26 mouse cellular contexts compared by ENCODE assay signal in the genomic region with DNA sequence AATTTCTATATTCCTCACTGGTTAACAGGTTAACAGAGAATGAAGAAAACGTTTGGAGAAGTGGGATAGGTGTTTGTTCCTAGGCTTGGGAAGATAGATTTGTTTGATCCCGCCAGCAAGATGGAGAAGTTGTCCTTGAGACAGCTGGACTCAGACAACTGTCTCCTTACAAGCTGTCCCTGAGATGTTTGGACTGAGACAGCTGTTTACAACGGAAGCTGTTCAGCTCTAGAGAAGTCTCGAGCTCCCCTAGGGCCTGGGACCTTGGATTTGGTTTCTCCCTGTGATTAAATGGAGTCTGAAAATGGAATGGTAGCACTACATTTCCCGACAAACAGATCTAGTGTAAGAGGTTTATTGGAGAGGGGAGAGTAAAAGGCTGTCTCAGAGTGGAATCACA.
DNase-seq lines count a peak whose midpoint lies in the region; ATAC-seq and TF ChIP-seq lines count a peak whose summit lies in the region.
"Had no signal": no experiment of that assay in that cellular context is flagged by ENCODE, and none has a peak within 500 bp of the region (broad histone marks: within the 10 kb centered on the region; RNA-seq: fewer than 3 reads in every experiment).

No protein-coding gene starts in this region.

- no peak overlapping the region for H3K9ac ChIP-seq in lung, embryonic 14.5 days
- no peak overlapping the region for H3K9ac ChIP-seq in lung, postnatal 0 days (replicated peaks; ENCODE audit: low read depth)
- H3K9ac ChIP-seq: embryonic facial prominence, embryonic 12.5 days; embryonic facial prominence, embryonic 15.5 days; forebrain, postnatal 0 days; heart, embryonic 13.5 days; hindbrain, embryonic 13.5 days had no signal

- no peak overlapping the region for H3K4me2 ChIP-seq in lung, embryonic 14.5 days
- no peak overlapping the region for H3K4me2 ChIP-seq in lung, postnatal 0 days (replicated peaks; ENCODE audit: low read depth, low read length)
- H3K4me2 ChIP-seq: embryonic facial prominence, embryonic 12.5 days; embryonic facial prominence, embryonic 15.5 days; heart, embryonic 13.5 days; hindbrain, embryonic 13.5 days had no signal

- TF ChIP-seq POLR2A in lung, adult 2 months (IDR thresholded peaks at IDR 0.05; ENCODE audit: borderline replicate concordance, extremely low read depth, low read depth, low read length): no peak

- ATAC-seq in lung, embryonic 14.5 days (ENCODE audit: insufficient read depth): no peak
- ATAC-seq in lung, postnatal 0 days: peak; percentile 58
- ATAC-seq in megakaryocyte-erythroid progenitor cell, adult 5-6 weeks (replicated peaks; ENCODE audit: low FRiP score, low TSS enrichment, poor library complexity, severe bottlenecking): no peak
- ATAC-seq: CD4-positive, CD25-positive, alpha-beta regulatory T cell, adult 4 months; forebrain, embryonic 14.5 days; forebrain, postnatal 0 days; hindbrain, embryonic 16.5 days had no signal

- DNase-seq in lung, embryonic 14.5 days: peak; percentile 63
- DNase-seq in lung, adult 2 months: no peak
- peak; percentile 35 for DNase-seq in lung, postnatal 0 days (ENCODE audit: low spot score)
- DNase-seq in lung, postnatal 14 days: no peak
- peak; percentile 48 for DNase-seq in lung, postnatal 10 days
- peak; percentile 8 for DNase-seq in lung, postnatal 25 days (ENCODE audit: low spot score)
- DNase-seq: adrenal gland, adult 2 months; adrenal gland, postnatal 14 days; cerebellum, adult 11 months; cerebellum, adult 2 months; cerebellum, adult 9-11 months; cerebellum, postnatal 25 days; forebrain, postnatal 0 days; gastrocnemius, postnatal 14 days; heart, adult 11 months had no signal

- H3K9me3 ChIP-seq in lung, embryonic 14.5 days (ENCODE audit: low read depth, low read length): no peaks in the 10 kb centered on the region
- H3K9me3 ChIP-seq in lung, postnatal 0 days (ENCODE audit: low read length): no peaks in the 10 kb centered on the region
- H3K9me3 ChIP-seq: embryonic facial prominence, embryonic 12.5 days; embryonic facial prominence, embryonic 15.5 days; heart, embryonic 10.5 days; heart, embryonic 13.5 days; hindbrain, embryonic 10.5 days; hindbrain, embryonic 13.5 days had no signal

- 17% methylated on average over 5 of the region's 5 CpGs for WGBS in lung, embryonic 14.5 days
- 31% methylated on average over 5 of the region's 5 CpGs for WGBS in lung, adult 2 months
- WGBS in lung, postnatal 0 days: 26% methylated on average over 5 of the region's 5 CpGs

- no peaks in the 10 kb centered on the region for H3K36me3 ChIP-seq in lung, embryonic 14.5 days (ENCODE audit: insufficient read depth)
- H3K36me3 ChIP-seq in lung, postnatal 0 days (ENCODE audit: insufficient read depth, low read length): no peaks in the 10 kb centered on the region
- H3K36me3 ChIP-seq: embryonic facial prominence, embryonic 12.5 days; embryonic facial prominence, embryonic 15.5 days; heart, embryonic 10.5 days; heart, embryonic 13.5 days; hindbrain, embryonic 10.5 days; hindbrain, embryonic 13.5 days had no signal

- no peak for TF ChIP-seq EP300 in lung, postnatal 0 days (IDR thresholded peaks at IDR 0.05)

- H3K27me3 ChIP-seq in lung, embryonic 14.5 days (ENCODE audit: insufficient read depth, low read length): no peaks in the 10 kb centered on the region
- no peaks in the 10 kb centered on the region for H3K27me3 ChIP-seq in lung, postnatal 0 days (replicated peaks; ENCODE audit: insufficient read depth, low read length)
- H3K27me3 ChIP-seq: embryonic facial prominence, embryonic 12.5 days; hindbrain, embryonic 13.5 days had no signal

- H3K4me1 ChIP-seq in lung, embryonic 14.5 days (ENCODE audit: insufficient read depth): no peaks in the 10 kb centered on the region
- H3K4me1 ChIP-seq in lung, adult 2 months (ENCODE audit: control insufficient read depth, insufficient read depth, low read length): no peaks in the 10 kb centered on the region
- no peaks in the 10 kb centered on the region for H3K4me1 ChIP-seq in lung, postnatal 0 days (ENCODE audit: insufficient read depth, low read depth, low read length)
- H3K4me1 ChIP-seq: embryonic facial prominence, embryonic 15.5 days had no signal

- no peak for TF ChIP-seq CTCF in lung, embryonic 14.5 days (IDR thresholded peaks at IDR 0.05; ENCODE audit: low read depth)
- TF ChIP-seq CTCF in lung, adult 2 months (IDR thresholded peaks at IDR 0.05; ENCODE audit: insufficient read depth, low read length): no peak
- no peak for TF ChIP-seq CTCF in lung, postnatal 0 days (IDR thresholded peaks at IDR 0.05)

- H3K27ac ChIP-seq in lung, embryonic 14.5 days (ENCODE audit: low read depth): no peak overlapping the region
- no peak overlapping the region for H3K27ac ChIP-seq in lung, postnatal 0 days (ENCODE audit: low read length)
- H3K27ac ChIP-seq: embryonic facial prominence, embryonic 12.5 days; embryonic facial prominence, embryonic 15.5 days; gastrocnemius, adult 2 months; heart, embryonic 10.5 days; heart, embryonic 13.5 days; hindbrain, embryonic 10.5 days; hindbrain, embryonic 13.5 days had no signal

- H3K4me3 ChIP-seq in lung, embryonic 14.5 days (ENCODE audit: low read depth, low read length): no peak overlapping the region
- H3K4me3 ChIP-seq in lung, adult 2 months (replicated peaks; ENCODE audit: extremely low read depth, low read depth, low read length): no peak overlapping the region
- H3K4me3 ChIP-seq in lung, postnatal 0 days (ENCODE audit: low read depth, low read length): no peak overlapping the region
- H3K4me3 ChIP-seq: embryonic facial prominence, embryonic 12.5 days; embryonic facial prominence, embryonic 15.5 days; gastrocnemius, adult 2 months; heart, embryonic 10.5 days; heart, embryonic 13.5 days; hindbrain, embryonic 10.5 days; hindbrain, embryonic 13.5 days had no signal

Comparison
In these comparisons a context has a peak if more than half of its experiments do, and no peak if none do; other contexts are left out.
1. DNase-seq: peak in lung, embryonic 14.5 days (single experiment), lung, postnatal 0 days (single experiment), lung, postnatal 10 days (single experiment) and lung, postnatal 25 days (single experiment); none in lung, adult 2 months (single experiment) and lung, postnatal 14 days (single experiment).